Mouse (Mus musculus) olfactory bulb, adult 2 months (tissue): ENCODE results near the gene Ppef2.

Experiments
- CTCF ChIP-seq: fragments of 200-500 bp; IDR thresholded peaks from 2 replicates; pipeline ENCODE4 v1.5.1; 2012; ENCODE audit warnings: low read depth, mild to moderate bottlenecking, low read length, moderate library complexity; ENCODE audit not compliant: insufficient read depth
- POLR2A ChIP-seq: fragments of 200-500 bp; IDR thresholded peaks from 2 replicates; pipeline ENCODE4 v1.6.1; 2012; ENCODE audit warnings: mild to moderate bottlenecking, low read depth, low read length, moderate library complexity; ENCODE audit not compliant: insufficient read depth

GRCm38 (mm10) chr5:92239333-92240232 lies 16.5 kb downstream of the Ppef2 start:
- TF ChIP-seq POLR2A (no peak), CTCF (no peak; the same call in 1 of the 2 replicates)
